Mouse (Mus musculus) lung, postnatal 25 days (tissue): ENCODE results near the gene Tmppe.

Source experiments
- DNase-seq: peaks from one replicate; pipeline ENCODE4 v3.0.0; 2022; ENCODE audit warnings: low spot score

Tmppe gene

DNA sequence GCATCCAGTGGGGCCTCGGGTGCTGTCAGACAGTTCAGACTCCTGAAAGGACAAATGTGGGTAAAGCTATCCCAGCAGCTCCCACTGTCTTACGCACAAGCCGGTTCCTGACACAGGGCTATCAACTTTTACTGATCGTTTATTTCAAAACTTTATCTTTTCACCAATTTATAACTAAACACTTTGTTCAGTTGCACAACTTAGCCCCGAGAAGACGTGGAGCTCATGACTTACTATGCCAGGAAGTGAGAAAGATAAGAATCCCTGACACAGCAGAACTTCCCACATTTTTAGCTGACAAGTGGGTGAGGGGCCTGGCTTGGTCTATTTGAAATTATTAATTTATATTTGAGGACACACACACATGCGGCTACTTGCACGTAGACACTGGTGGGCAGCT, 6.2 kb upstream of the Tmppe start:
- no peak for DNase-seq

DNA sequence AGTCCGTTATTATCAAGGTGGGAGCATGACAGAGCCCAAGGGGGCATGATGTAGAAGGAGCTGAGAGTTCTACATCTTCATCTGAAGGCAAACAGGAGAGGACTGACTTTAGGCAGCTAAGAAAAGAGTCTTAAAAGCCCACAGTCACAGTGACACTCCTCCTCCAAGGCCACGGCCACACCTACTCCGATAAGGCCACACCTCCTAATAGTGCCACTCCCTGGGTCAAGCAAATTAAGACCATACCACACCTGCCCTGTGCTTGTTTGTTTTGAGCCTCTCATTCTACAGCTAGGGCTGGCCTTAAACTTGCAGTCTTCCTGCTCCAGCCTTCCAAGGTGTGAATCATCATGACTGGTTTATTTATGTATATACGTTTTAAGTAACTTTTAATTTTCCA, 5.6 kb upstream of the Tmppe start:
- no peak for DNase-seq

DNA sequence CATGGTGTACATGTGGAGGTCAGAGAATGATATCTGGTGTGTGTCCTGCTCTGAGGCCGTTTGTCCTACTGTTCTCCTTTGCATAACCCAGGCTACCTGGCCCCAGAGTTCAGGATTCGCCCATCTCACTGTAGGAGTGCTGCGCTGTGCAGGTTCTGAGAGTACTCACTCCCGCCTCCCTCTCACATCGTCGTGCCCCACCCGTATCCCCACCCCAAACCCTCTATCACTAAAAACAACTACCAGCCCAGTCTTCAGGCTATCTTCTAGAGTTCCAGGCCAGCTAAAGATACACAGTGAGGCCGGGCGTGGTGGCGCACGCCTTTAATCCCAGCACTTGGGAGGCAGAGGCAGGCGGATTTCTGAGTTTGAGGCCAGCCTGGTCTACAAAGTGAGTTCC, 1.2 kb upstream of the Tmppe start:
- no peak for DNase-seq

DNA sequence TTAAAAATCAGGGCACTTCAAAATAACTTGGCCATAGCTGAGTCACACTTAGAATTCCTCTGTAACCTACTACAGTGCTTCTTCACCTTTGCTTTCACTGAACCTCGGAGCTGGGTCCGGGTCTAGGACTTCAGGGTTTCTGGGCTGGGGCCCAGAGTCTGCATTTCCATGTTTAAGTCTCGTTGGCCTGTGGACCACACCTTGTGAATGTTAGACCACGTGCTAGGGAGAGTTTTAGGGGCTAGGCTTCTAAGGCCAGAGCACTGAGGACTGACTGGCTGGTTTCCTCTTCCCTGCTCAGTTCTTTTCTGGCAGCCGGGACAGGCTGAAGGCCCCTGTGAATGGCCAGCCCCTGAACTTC, 337 bp upstream of the Tmppe start:
- DNase-seq: no peak

DNA sequence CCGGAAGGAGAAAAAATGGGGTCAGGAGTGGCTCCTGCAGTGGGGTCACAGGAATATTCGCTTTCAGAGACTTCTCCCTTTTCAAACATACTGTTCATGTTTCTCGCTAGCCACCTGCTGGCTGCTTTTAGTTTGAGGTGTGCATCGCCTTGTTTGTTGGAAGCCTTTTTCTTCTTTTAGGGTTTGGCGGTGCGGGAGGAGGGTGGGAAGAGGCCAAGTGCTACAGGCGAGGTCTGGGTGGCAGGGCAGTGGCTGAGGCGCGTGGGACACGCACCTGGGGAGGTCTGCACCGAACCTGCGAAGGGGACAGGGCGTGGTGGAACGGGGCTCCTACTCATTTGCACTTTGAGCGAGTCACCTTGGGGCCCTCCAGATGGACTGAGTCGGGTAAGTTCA, 778 bp downstream of the Tmppe start:
- no peak for DNase-seq

DNA sequence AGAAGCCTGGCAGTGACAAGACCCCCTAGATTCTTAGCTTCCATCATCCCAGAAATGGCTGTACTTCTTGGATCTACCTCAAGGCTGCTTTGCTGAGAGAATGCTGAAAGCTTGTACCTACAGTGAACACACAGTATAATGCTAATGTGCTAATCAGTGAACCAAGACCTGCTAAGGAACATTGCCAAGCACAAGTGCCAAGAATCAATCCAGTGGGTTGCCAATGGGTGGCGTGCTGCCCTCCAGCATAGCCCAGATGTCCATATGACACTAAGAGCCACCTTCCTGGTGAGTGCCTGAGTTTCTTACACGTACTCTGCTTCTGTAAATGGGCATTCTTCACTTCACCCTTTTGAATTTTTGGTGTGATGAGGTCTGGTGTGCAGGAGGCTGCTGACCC, 6.8 kb downstream of the Tmppe start:
- DNase-seq: no peak

DNA sequence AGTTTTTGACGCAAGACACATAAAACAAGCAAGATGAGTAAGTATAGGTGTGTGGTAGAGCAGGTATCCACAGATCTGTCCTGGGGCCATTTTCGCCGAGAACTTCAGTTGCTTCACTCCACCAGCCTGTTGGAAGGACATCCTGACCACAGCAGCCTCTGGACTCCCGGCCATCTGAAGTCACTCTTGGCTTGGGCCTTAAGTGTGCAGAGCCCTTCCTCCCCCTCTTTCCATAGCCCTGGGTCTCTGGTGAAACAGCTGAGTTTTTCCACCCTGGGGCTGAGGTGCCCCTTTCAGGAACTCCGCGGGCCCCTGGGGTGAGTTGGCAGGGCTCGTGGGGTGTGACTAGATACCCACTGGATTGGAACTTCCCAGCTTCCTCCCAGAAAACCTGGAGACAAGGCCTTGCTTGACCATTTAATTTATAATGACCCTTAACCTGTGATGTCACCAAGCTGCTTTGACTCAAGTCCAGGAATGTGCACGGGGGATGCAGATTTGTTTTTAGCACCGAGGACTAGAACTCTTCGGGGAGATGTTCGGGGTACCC, 9.5 kb downstream of the Tmppe start:
- DNase-seq: no peak

DNA sequence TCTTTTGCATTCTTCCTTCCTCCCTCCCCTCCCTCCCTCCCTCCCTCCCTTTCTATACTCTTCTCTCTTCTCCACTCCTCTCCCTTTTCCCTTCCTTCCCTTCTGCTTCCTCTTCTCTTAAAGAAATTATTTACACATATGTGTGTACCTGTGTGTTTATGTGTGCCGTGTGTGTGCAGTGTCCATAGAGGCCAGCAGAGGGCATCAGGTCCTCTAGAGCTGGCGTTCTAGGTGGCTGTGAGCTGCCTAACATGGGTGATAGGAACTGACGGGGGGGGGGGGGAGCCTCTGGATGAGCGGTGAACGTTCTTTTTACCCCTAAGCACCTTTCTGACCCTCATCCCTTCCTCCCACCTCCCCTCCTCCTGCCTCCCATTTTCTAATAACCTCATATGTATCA, 10.4 kb downstream of the Tmppe start:
- no peak for DNase-seq

DNA sequence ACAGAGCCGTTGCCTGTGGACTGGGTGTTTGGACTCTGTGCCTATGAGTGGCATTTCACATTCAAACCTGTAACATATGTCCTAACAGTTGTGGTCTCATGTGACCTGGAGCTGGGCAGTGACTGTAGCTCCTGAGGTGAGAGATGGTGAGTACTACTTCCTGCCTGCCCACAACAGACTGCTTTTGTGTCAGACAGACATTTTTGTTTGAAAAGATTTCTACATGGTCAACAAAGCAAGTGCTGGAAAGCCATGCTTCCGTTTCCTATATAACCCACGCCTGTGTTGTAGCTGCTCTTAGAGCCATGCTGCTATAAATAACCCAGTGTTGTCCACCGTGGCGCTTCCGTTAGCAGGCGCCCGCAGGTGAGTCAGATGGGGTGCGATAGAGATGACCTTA, 11.5 kb downstream of the Tmppe start:
- DNase-seq: no peak

DNA sequence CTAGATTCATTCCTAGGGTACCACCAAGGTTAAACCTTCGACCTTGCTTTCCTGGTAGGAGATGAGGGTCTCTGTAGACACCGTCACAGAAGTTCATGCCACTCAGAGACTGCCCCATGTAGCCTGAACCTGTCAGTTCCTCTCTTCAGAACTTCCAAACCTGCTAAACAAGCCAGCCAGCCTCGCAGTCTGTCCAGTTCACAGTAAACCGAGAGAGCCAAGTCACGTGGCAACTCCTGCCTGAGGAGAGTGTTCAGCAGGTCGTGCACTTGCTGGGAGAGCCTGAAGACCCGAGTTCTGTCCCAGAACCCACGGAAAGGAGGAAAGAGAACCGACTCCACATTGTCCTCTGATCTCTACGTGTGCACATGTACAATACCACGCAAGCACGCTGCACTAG, 13.0 kb downstream of the Tmppe start:
- DNase-seq: peak; percentile 18

DNA sequence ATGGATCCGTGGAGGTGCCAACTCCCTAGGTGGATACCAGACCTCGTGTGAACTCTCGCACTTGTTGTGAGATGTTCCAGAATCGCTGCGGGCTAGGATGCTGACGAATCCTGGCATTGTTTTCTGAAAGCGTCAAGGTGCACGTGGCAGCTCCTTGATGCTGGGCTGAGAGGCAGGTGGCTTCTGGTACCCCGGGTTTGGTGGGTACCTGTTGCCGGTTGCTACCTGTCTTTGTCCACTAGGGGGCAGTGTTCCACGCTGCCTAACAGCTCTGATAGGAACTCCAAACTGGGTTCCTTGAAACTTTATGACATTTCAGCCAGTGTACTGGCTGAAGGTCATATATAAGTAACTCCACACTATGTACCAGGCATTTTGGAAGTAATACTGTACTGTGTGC, 14.8 kb downstream of the Tmppe start:
- peak; percentile 22 for DNase-seq

DNA sequence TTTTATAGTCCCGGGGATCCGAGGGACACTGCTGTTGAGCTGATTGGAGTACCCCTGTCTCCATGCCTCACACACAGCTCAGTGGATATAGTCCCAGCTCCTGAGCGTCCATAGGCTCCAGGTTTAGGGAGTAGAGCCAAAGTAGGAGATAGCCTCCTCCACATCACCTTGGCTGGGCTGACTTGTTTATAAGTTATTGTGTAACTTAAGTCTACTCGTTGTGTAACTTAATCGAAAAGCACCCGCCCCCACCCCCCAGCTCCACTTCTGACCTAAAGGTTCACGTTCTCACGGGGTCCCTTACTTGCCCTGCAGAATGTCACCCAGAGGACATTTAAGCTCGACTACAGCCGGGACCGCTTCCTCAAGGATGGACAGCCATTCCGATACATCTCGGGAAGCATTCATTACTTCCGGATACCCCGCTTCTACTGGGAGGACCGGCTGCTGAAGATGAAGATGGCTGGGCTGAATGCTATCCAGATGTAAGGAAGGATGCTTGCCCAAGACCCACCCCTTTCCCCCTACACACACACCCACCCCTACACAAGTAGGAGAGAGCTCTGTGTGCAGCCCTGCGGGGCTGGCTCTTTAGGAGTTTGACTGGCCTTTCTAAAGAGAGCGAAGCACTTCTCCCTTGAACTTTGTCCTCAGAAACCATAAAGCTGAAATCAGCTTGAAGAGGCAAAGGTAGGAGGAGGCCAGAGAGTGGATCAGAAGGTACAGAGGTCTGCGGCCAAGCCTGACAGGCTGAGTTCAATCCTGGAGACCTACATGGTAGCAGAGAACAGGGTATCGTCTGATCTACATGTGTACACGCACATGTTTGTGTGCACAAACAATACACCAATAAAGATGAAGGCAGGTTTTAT, 16.0 kb downstream of the Tmppe start:
- DNase-seq: no peak

DNA sequence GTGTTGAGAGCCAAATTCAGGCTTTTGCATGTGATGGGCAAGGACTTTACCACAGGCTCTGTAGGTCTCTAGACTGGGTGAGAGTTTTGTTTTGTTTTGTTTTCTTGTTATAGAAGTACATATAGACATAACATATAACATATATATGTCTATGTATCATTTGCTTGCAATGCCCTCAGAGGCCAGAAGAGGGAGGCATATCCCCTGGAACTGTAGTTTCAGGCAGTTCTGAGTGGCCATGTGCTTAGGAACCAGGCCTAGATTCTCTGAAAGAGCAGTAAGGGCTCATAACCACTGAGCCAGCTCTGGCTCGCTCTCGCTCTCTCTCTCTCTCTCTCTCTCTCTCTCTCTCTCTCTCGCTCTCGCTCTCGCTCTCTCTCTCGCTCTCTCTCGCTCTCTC, 17.3 kb downstream of the Tmppe start:
- peak; percentile 32 for DNase-seq

DNA sequence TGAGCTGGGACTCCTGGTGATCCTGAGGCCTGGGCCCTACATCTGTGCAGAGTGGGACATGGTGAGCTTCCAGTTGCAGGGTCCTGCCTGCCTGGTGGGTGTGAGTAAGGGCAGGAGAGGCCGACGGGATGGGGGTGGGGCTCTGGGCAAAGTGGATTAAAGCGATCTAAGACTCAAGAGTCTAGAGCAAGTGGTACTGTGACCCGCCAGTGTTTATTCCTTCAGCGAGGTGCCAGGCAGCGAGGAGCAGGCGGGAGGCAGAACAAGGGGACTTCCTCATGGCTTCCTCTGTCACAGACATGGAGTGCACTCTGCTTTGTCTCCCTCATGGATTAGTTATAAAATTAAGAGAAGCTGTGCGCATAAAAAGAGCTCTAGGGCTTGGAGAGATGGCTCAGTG, 19.5 kb downstream of the Tmppe start:
- no peak for DNase-seq

DNA sequence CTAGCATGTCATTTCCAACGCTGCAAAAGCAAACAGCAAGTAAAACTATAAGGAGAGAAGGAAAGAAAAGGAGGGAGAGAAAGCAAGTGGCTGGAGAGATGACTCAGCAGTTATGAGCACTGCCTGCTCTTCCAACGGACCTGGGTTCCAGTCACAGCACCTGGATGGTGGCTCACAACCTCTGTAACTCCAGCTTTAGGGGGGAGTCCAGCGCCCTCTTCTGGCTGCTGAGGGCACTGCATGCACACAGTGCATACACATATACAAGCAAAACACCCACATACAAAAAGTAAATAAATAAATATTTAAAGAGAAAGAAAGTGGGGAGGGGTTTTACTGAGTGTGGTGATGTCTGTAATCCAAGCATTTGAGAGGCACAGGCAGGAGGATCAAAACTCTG, 20.1 kb downstream of the Tmppe start:
- no peak for DNase-seq

DNA sequence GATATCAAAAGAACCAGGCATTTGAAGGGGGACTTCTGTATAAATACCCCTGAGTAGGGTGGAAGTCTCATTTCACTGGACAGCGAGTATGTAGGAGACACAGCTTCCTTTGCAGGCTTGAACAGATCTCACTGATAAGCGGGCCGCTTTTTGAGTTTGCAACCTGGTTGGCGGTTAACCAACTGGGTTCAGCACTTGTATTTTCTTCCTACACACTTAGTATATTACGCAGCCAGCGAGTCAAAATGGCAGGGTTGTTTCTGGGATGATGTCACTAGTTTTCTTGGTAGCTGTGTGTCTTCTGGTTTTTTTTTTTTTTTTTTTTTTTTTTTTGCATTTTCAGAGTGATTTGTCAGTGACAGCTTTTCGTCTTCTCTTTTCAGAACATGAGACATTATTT, 20.9 kb downstream of the Tmppe start:
- DNase-seq: no peak

DNA sequence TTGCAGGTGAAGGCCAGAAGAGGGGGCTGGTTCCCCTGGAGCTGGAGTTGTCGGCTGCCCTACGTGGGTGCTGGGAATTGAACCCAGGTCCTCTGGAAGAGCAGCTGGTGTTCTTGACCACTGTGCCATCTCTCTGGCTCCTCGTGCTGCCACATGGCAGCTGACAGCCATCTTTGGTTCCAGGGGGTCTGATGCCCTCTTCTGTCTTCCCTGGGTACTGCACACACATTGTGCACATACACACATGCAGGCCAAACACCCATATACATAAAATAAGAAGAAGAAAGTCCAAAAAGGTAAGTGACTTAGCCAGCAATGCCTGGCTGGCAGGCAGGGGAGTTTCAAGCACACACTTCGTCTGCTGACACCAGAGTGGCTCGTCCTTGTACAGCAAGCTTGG, 24.7 kb downstream of the Tmppe start:
- DNase-seq: no peak

DNA sequence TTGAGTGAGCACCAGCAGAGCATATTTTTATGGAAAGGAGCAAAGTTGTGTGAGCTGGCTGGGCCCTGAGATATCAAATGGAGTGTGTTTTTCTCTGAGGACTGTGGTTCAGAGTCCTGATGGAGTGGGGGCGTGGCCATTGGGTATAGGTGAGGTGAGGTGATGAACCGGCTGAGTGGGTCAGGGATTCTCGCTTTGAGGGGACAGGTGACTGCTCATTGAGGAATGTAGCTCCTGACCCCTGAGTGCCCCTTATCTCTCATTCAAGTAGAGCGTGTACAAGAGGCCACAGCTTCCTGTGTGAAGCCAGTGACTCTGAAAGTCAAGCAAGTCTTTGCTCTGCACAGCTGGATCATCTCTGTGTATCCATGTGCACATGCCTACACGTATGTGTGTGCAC, 25.3 kb downstream of the Tmppe start:
- peak; percentile 9 for DNase-seq

DNA sequence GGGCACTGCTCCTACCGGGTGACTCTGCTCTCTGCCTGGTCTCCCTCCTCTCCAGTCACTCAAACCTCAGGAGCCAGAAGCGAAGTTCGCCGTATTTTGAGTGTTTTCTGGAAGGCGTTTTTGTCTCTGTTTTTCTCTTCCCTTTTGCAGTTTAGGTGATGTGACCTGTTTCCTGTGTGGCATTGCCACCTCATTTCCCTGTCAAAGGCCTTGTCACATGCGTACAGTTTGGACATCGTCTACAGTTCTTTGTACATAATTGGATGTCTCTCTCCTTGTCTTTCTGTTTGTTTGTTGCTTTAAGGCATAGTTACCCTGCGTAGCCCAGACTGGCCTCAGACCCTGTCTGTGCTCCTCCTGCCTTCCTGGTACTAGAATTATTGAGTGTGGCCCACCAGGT, 26.5 kb downstream of the Tmppe start:
- DNase-seq: no peak

DNA sequence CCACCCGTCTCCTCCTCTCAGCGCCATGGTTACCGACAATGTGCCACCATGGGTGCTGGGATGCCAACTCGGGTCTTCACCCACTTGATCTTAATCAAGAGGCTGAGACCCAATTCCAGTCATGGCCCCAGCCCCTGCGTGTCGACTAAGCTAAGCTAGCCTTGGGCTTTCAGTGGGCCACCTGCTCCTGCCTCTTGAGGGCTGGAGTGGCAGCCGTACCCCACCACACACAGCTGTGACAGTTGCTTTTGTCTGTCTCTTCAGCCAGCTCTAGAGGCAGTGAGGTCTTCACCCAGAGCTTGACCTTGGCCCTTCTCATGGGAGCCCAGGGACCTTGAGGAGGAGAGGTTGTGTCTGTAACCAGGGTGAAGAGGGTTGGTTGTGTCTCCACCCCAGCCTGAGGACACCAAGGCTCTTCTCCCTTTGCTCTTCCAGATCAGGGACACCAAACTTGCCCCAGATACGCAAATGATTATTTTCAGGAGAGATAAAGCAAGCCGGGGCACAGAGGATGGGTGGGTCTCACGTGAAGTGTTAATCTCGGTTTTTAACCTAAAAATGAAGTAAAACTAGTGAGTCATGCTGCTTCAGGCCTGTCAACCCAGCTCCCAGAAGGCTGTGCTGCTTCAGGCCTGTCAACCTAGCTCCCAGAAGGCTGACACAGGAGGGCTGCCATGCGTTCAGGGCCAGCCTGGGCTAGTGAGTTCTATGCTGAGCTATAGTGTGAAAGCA, 27.4 kb downstream of the Tmppe start:
- no peak for DNase-seq

DNA sequence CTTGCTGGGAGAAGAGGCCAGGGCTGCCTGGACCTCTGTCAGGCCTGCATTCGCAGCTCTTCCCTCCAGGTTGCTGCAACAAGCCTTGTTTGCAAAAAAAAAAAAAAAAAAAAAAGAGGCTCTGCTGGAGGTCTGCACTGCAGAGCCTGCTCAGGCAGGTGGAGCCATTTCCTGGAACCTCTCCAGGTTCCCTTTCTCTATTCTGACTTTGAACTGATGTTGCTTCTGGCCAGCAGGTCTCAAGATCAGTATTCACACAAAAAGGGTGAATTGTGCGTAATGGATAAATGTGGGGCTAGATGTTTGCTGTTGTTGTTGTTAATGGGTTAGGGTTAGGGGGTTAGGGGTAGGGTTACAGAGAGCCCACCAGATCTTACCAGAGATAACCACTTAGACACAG, 34.8 kb downstream of the Tmppe start:
- no peak for DNase-seq

DNA sequence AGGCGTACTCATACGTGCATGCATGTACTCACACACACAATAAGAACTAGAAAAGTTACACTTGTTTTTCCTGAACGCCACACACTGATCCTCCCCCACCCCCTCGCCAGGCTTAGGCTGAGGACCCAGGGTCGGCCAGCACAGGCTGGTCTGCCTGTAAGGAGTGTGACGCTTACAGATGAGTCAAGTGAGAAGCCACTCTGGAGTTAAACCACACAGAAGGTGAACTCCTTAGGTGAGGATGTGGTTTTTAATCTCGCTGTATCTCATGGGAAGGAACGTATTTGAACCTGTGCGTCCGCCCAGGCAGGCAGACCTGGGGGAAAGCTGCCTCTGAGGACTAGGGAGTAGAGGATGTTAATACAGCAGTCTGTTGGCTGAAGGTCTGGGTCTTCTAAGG, 39.6 kb downstream of the Tmppe start:
- DNase-seq: peak; percentile 3

DNA sequence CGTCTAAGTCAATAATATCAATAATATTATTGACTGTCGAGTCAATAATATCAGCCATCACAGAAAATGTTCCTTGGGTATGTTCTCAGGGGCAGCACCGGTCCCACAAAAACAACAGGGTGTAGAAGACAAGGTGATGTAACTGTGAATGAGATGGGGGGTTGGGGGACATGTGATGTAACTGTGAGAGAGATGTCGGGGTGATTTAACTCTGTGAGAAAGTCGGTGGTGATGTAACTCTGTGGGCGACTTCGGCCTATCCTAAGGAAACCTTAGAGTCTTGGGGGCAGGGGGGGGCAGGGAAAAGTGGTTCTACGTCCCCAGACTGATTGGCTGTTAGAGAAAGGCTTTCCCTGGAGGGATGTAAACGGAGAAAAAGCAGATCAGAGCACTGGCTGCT, 41.3 kb downstream of the Tmppe start:
- DNase-seq: no peak

DNA sequence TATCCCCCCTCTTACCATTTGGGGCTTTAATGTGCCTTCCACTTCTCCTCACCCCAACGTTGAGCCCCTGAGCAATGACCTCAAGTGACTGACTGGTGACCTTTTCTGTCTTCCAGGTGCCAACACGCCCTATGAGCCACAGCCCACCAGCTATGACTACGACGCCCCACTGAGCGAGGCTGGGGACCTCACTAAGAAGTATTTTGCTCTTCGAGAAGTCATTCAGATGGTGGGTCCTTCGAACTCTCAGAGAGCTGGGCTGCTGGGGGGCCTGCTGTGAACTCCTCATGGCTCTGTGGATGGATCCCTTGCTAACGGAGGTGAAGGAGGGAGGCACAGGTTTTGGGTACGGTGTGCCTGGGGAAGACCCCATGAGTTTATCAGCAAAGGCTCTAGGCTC, 42.0 kb downstream of the Tmppe start:
- no peak for DNase-seq
